ENCODE assay signal across 31 mouse cellular contexts in the genomic region with DNA sequence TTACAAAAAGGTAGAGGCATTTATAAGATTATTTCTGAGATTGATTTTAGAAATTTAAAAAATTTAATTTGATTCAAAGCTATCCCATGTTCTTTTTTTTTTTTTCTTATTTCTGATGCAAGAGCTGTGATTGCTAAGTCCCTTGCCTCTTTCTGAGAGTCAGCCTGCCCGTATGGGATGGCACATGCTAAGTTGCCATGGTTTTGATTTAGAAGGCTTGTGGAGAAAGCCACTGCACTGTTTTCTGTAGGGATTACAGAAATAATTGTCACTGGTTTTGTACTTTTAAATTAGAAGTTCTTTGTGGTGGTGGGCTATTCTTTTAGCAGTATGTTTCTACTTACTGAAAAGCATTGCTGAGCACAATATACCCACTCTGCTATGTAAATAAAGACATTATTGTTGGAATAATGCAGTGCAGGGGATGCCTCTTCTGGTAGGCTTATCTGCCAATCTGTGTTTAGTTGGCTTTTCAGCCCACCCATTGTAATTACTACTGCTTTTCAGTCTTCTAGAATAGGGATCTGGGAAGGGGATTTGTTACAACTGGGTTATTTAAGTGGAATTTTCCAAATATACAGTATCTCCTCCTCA. TPM values are rescaled to one million over a fixed set of nuclear protein-coding genes. Genes with fewer than 3 reads are reported as not detected.
DNase-seq lines count a peak whose midpoint lies in the region; ATAC-seq and TF ChIP-seq lines count a peak whose summit lies in the region.
"Had no signal": no experiment of that assay in that cellular context is flagged by ENCODE, and none has a peak within 500 bp of the region (broad histone marks: within the 10 kb centered on the region; RNA-seq: fewer than 3 reads in every experiment).

No protein-coding gene starts in this region.

- TF ChIP-seq CTCF in brain, embryonic 14.5 days (IDR thresholded peaks at IDR 0.05; ENCODE audit: borderline replicate concordance, extremely low read depth, insufficient read depth, insufficient read length) = no peak

- 0 out of 2 replicates have a peak, but pooled peaks have one; percentile 56 for ATAC-seq in embryonic facial prominence, embryonic 13.5 days (ENCODE audit: insufficient number of reproducible peaks, insufficient read depth, low FRiP score, low TSS enrichment, low read depth)
- ATAC-seq in midbrain, embryonic 11.5 days (ENCODE audit: low FRiP score) = peak; percentile 93
- 0 out of 2 replicates have a peak, but pooled peaks have one; percentile 13 for ATAC-seq in forebrain, embryonic 15.5 days (replicated peaks)
- ATAC-seq: inflammation-experienced regulatory T-cells, adult 6 months; liver, embryonic 12.5 days; liver, postnatal 0 days had no signal

- no peak overlapping the region for H3K4me2 ChIP-seq in embryonic facial prominence, embryonic 13.5 days
- H3K4me2 ChIP-seq in midbrain, embryonic 11.5 days = no peak overlapping the region
- no peak overlapping the region for H3K4me2 ChIP-seq in forebrain, embryonic 15.5 days (replicated peaks)
- H3K4me2 ChIP-seq: embryonic facial prominence, embryonic 12.5 days; heart, embryonic 12.5 days; hindbrain, embryonic 14.5 days; liver, embryonic 12.5 days had no signal

- TF ChIP-seq POLR2A in brain, embryonic 14.5 days (IDR thresholded peaks at IDR 0.05; ENCODE audit: borderline replicate concordance, extremely low read depth, insufficient read depth, insufficient read length, poor library complexity, severe bottlenecking) = no peak

- 23% methylated on average over 1 of the region's 1 CpGs for WGBS in embryonic facial prominence, embryonic 13.5 days
- 39% methylated on average over 1 of the region's 1 CpGs for WGBS in embryonic facial prominence, embryonic 10.5 days
- WGBS in midbrain, embryonic 11.5 days = 8% methylated on average over 1 of the region's 1 CpGs
- 38% methylated on average over 1 of the region's 1 CpGs for WGBS in midbrain, embryonic 10.5 days
- 15% methylated on average over 1 of the region's 1 CpGs for WGBS in forebrain, embryonic 15.5 days

- no peaks in the 10 kb centered on the region for H3K27me3 ChIP-seq in embryonic facial prominence, embryonic 13.5 days
- H3K27me3 ChIP-seq in embryonic facial prominence, embryonic 10.5 days (replicated peaks; ENCODE audit: low read depth, poor library complexity, severe bottlenecking) = no peaks in the 10 kb centered on the region
- peaks cover 19% of the 10 kb centered on the region for H3K27me3 ChIP-seq in midbrain, embryonic 11.5 days (ENCODE audit: control insufficient read depth, insufficient read depth, low read length)
- H3K27me3 ChIP-seq in midbrain, embryonic 10.5 days (ENCODE audit: low read depth, poor library complexity, severe bottlenecking) = peaks cover 52% of the 10 kb centered on the region
- H3K27me3 ChIP-seq in forebrain, embryonic 15.5 days = no peaks in the 10 kb centered on the region
- H3K27me3 ChIP-seq: embryonic facial prominence, embryonic 12.5 days; heart, embryonic 12.5 days; liver, embryonic 12.5 days had no signal

- H3K36me3 ChIP-seq in embryonic facial prominence, embryonic 13.5 days = no peaks in the 10 kb centered on the region
- H3K36me3 ChIP-seq in embryonic facial prominence, embryonic 10.5 days (replicated peaks) = no peaks in the 10 kb centered on the region
- no peaks in the 10 kb centered on the region for H3K36me3 ChIP-seq in midbrain, embryonic 11.5 days (ENCODE audit: control insufficient read depth, insufficient read depth, low read length)
- H3K36me3 ChIP-seq in midbrain, embryonic 10.5 days = no peaks in the 10 kb centered on the region
- no peaks in the 10 kb centered on the region for H3K36me3 ChIP-seq in forebrain, embryonic 15.5 days
- H3K36me3 ChIP-seq: embryonic facial prominence, embryonic 12.5 days; G1E; heart, embryonic 12.5 days; liver, embryonic 12.5 days had no signal

- no peak overlapping the region for H3K9ac ChIP-seq in embryonic facial prominence, embryonic 13.5 days
- H3K9ac ChIP-seq in midbrain, embryonic 11.5 days (ENCODE audit: low read length) = no peak overlapping the region
- H3K9ac ChIP-seq in forebrain, embryonic 15.5 days (replicated peaks) = no peak overlapping the region
- H3K9ac ChIP-seq: embryonic facial prominence, embryonic 12.5 days; heart, embryonic 12.5 days; hindbrain, embryonic 14.5 days; liver, embryonic 12.5 days; liver, postnatal 0 days had no signal

- no peak for DNase-seq in embryonic facial prominence, embryonic 10.5 days (ENCODE audit: low spot score)
- DNase-seq in midbrain, embryonic 11.5 days (ENCODE audit: low spot score, missing footprints) = peak; percentile 87
- DNase-seq in midbrain, embryonic 10.5 days (ENCODE audit: low spot score) = no peak
- peak; percentile 63 for DNase-seq in brain, embryonic 14.5 days (ENCODE audit: low read depth)
- DNase-seq in cerebellum, postnatal 10 days = no peak
- no peak for DNase-seq in heart, adult 11 months
- DNase-seq: adrenal gland, postnatal 10 days; cerebellum, adult 11-12 months; cerebellum, adult 9-11 months; gastrocnemius, postnatal 25 days; heart, adult 18-20 months; heart, postnatal 4 days; kidney, adult 11 months; kidney, postnatal 14 days; left cerebral cortex, postnatal 4 days; liver, postnatal 0 days; lung, postnatal 36 days; thymus, postnatal 14 days had no signal

- no peak overlapping the region for H3K4me3 ChIP-seq in embryonic facial prominence, embryonic 13.5 days
- H3K4me3 ChIP-seq in embryonic facial prominence, embryonic 10.5 days = no peak overlapping the region
- H3K4me3 ChIP-seq in midbrain, embryonic 11.5 days (ENCODE audit: low read depth, low read length) = no peak overlapping the region
- no peak overlapping the region for H3K4me3 ChIP-seq in midbrain, embryonic 10.5 days
- no peak overlapping the region for H3K4me3 ChIP-seq in forebrain, embryonic 15.5 days
- H3K4me3 ChIP-seq: embryonic facial prominence, embryonic 12.5 days; erythroblast, embryonic 14.5 days; heart, embryonic 12.5 days; liver, embryonic 12.5 days had no signal

- H3K27ac ChIP-seq in embryonic facial prominence, embryonic 13.5 days = no peak overlapping the region
- no peak overlapping the region for H3K27ac ChIP-seq in embryonic facial prominence, embryonic 10.5 days (replicated peaks)
- no peak overlapping the region for H3K27ac ChIP-seq in midbrain, embryonic 11.5 days (ENCODE audit: low read depth, low read length)
- no peak overlapping the region for H3K27ac ChIP-seq in midbrain, embryonic 10.5 days (replicated peaks)
- H3K27ac ChIP-seq in forebrain, embryonic 15.5 days (replicated peaks) = no peak overlapping the region
- H3K27ac ChIP-seq: embryonic facial prominence, embryonic 12.5 days; hindbrain, embryonic 14.5 days; liver, embryonic 12.5 days had no signal

- no peaks in the 10 kb centered on the region for H3K9me3 ChIP-seq in embryonic facial prominence, embryonic 13.5 days
- H3K9me3 ChIP-seq in embryonic facial prominence, embryonic 10.5 days = no peaks in the 10 kb centered on the region
- no peaks in the 10 kb centered on the region for H3K9me3 ChIP-seq in midbrain, embryonic 11.5 days (ENCODE audit: control insufficient read depth, low read length)
- no peaks in the 10 kb centered on the region for H3K9me3 ChIP-seq in midbrain, embryonic 10.5 days (replicated peaks)
- no peaks in the 10 kb centered on the region for H3K9me3 ChIP-seq in forebrain, embryonic 15.5 days
- H3K9me3 ChIP-seq: embryonic facial prominence, embryonic 12.5 days; G1E; heart, embryonic 12.5 days; liver, embryonic 12.5 days had no signal

- 0 out of 2 replicates have a peak, but pooled peaks cover 4% of the 10 kb centered on the region for H3K4me1 ChIP-seq in embryonic facial prominence, embryonic 13.5 days
- no peaks in the 10 kb centered on the region for H3K4me1 ChIP-seq in embryonic facial prominence, embryonic 10.5 days
- no peaks in the 10 kb centered on the region for H3K4me1 ChIP-seq in midbrain, embryonic 11.5 days (ENCODE audit: control insufficient read depth, insufficient read depth, low read length)
- peaks cover 12% of the 10 kb centered on the region for H3K4me1 ChIP-seq in midbrain, embryonic 10.5 days
- peaks cover 6% of the 10 kb centered on the region; the same call in 1 of the 2 replicates for H3K4me1 ChIP-seq in forebrain, embryonic 15.5 days
- H3K4me1 ChIP-seq: embryonic facial prominence, embryonic 12.5 days; heart, embryonic 12.5 days; liver, embryonic 12.5 days had no signal

RNA-seq across cellular contexts. Expression of a gene that starts 30.8 kb away (rescaled TPM):
- polyA plus RNA-seq in embryonic facial prominence, embryonic 13.5 days (2015; fragmentation: Nextera tagmentation; extraction: Ambion mirVana) = 0.39 TPM in 1 of 2 replicates, not detected in the other
- polyA plus RNA-seq in embryonic facial prominence, embryonic 10.5 days (2016; fragmentation: Nextera tagmentation; extraction: Ambion mirVana) = 0.30 TPM in 1 of 2 replicates, not detected in the other
- 0.26 TPM in 1 of 2 replicates, not detected in the other for polyA plus RNA-seq in midbrain, embryonic 11.5 days (2014; fragmentation: Nextera tagmentation; extraction: Ambion mirVana)
- 0.15 and 0.39 TPM in 2 replicates for polyA plus RNA-seq in midbrain, embryonic 10.5 days (2016; fragmentation: Nextera tagmentation; extraction: Ambion mirVana)
- 0.64 and 0.85 TPM in 2 replicates for polyA plus RNA-seq in brain, embryonic 14.5 days (2012; rRNA removed)
- polyA plus RNA-seq in forebrain, embryonic 15.5 days (2015; fragmentation: Nextera tagmentation; extraction: Ambion mirVana) = not detected in 2 replicates
- polyA plus RNA-seq: embryonic facial prominence, embryonic 12.5 days; erythroblast, embryonic 14.5 days; G1E; kidney, embryonic 14.5 days; lung, embryonic 16.5 days; neural tube, embryonic 14.5 days; stomach, embryonic 14.5 days had no signal

Comparison
In these comparisons a context has a peak if more than half of its experiments do, and no peak if none do; other contexts are left out.
1. DNase-seq: peak in midbrain, embryonic 11.5 days (single experiment) and brain, embryonic 14.5 days (single experiment); none in embryonic facial prominence, embryonic 10.5 days (single experiment), midbrain, embryonic 10.5 days (single experiment), cerebellum, postnatal 10 days (0 of 2) and heart, adult 11 months (single experiment).
2. ATAC-seq: peak in every context shown above with its lines; median percentile 93 in midbrain, embryonic 11.5 days; 56 in embryonic facial prominence, embryonic 13.5 days; 13 in forebrain, embryonic 15.5 days.